Comparison of ENCODE assay signal across 17 mouse cellular contexts in genomic region chr17:32092895-32093294, GRCm38 (mm10). TPM values are rescaled to one million over a fixed set of nuclear protein-coding genes. Genes with fewer than 3 reads are reported as not detected.
DNase-seq lines count a peak whose midpoint lies in the region; ATAC-seq and TF ChIP-seq lines count a peak whose summit lies in the region.
"Had no signal": no experiment of that assay in that cellular context is flagged by ENCODE, and none has a peak within 500 bp of the region (broad histone marks: within the 10 kb centered on the region; RNA-seq: fewer than 3 reads in every experiment).

No protein-coding gene starts in this region.

- peak; percentile 75 for DNase-seq in midbrain, embryonic 11.5 days (ENCODE audit: low spot score, missing footprints)
- no peak for DNase-seq in midbrain, embryonic 10.5 days (ENCODE audit: low spot score)
- peak; percentile 29 for DNase-seq in naive thymus-derived CD4-positive, alpha-beta T cell, adult 2 months (ENCODE audit: low read depth)
- DNase-seq in MN1 (ENCODE audit: low spot score): no peak
- no peak for DNase-seq in T-cell, adult 2 months (ENCODE audit: low spot score)
- DNase-seq: adrenal gland, postnatal 10 days; cerebellum, adult 9-11 months; kidney, postnatal 10 days; layer of hippocampus, adult 9-11 months; left cerebral cortex, postnatal 4 days; lung, postnatal 36 days; spleen, adult 18-20 months had no signal

- H3K36me3 ChIP-seq in intestine, postnatal 0 days (ENCODE audit: control insufficient read depth, insufficient read depth): no peaks in the 10 kb centered on the region
- no peaks in the 10 kb centered on the region for H3K36me3 ChIP-seq in intestine, embryonic 16.5 days (ENCODE audit: control insufficient read depth, insufficient read depth, low read length)
- H3K36me3 ChIP-seq in midbrain, embryonic 11.5 days (ENCODE audit: control insufficient read depth, insufficient read depth, low read length): no peaks in the 10 kb centered on the region
- no peaks in the 10 kb centered on the region for H3K36me3 ChIP-seq in midbrain, embryonic 10.5 days
- H3K36me3 ChIP-seq: hindbrain, embryonic 15.5 days; midbrain, embryonic 13.5 days had no signal

- H3K4me1 ChIP-seq in intestine, postnatal 0 days (replicated peaks; ENCODE audit: control insufficient read depth, insufficient read depth, low read length): no peaks in the 10 kb centered on the region
- H3K4me1 ChIP-seq in intestine, embryonic 16.5 days (ENCODE audit: control insufficient read depth, insufficient read depth, low read length): peaks cover 10% of the 10 kb centered on the region
- H3K4me1 ChIP-seq in midbrain, embryonic 11.5 days (ENCODE audit: control insufficient read depth, insufficient read depth, low read length): peaks cover 9% of the 10 kb centered on the region; the same call in 1 of the 2 replicates
- peaks cover 19% of the 10 kb centered on the region for H3K4me1 ChIP-seq in midbrain, embryonic 10.5 days
- H3K4me1 ChIP-seq in bone marrow, adult 2 months (ENCODE audit: control insufficient read depth, insufficient read depth, low read length): peaks cover 2% of the 10 kb centered on the region; the same call in 1 of the 2 replicates

- H3K9ac ChIP-seq in intestine, postnatal 0 days (ENCODE audit: low read depth, low read length): no peak overlapping the region
- no peak overlapping the region for H3K9ac ChIP-seq in intestine, embryonic 16.5 days (ENCODE audit: low read depth, low read length)
- H3K9ac ChIP-seq in midbrain, embryonic 11.5 days (ENCODE audit: low read length): no peak overlapping the region
- H3K9ac ChIP-seq: hindbrain, embryonic 15.5 days; midbrain, embryonic 13.5 days had no signal

- H3K4me2 ChIP-seq in intestine, postnatal 0 days (replicated peaks; ENCODE audit: low read depth): no peak overlapping the region
- H3K4me2 ChIP-seq in intestine, embryonic 16.5 days (ENCODE audit: low read depth, low read length): no peak overlapping the region
- no peak overlapping the region for H3K4me2 ChIP-seq in midbrain, embryonic 11.5 days
- H3K4me2 ChIP-seq: hindbrain, embryonic 15.5 days; midbrain, embryonic 13.5 days had no signal

- no peak for TF ChIP-seq POLR2A in bone marrow, adult 2 months (IDR thresholded peaks at IDR 0.05; ENCODE audit: borderline replicate concordance, control insufficient read depth, low read depth, low read length)

- no peak overlapping the region for H3K4me3 ChIP-seq in intestine, postnatal 0 days (ENCODE audit: low read depth, low read length)
- no peak overlapping the region for H3K4me3 ChIP-seq in intestine, embryonic 16.5 days (ENCODE audit: low read length)
- H3K4me3 ChIP-seq in midbrain, embryonic 11.5 days (ENCODE audit: low read depth, low read length): no peak overlapping the region
- no peak overlapping the region for H3K4me3 ChIP-seq in midbrain, embryonic 10.5 days
- H3K4me3 ChIP-seq in bone marrow, adult 2 months (replicated peaks; ENCODE audit: control insufficient read depth, low read depth, low read length): no peak overlapping the region
- H3K4me3 ChIP-seq: hindbrain, embryonic 15.5 days; midbrain, embryonic 13.5 days had no signal

- H3K9me3 ChIP-seq in intestine, postnatal 0 days (ENCODE audit: control insufficient read depth): no peaks in the 10 kb centered on the region
- H3K9me3 ChIP-seq in intestine, embryonic 16.5 days (ENCODE audit: control insufficient read depth, low read length): 0 out of 2 replicates have a peak, but pooled peaks cover 6% of the 10 kb centered on the region
- H3K9me3 ChIP-seq in midbrain, embryonic 11.5 days (ENCODE audit: control insufficient read depth, low read length): no peaks in the 10 kb centered on the region; the same call in 1 of the 2 replicates
- peaks cover 15% of the 10 kb centered on the region; the same call in 1 of the 2 replicates for H3K9me3 ChIP-seq in midbrain, embryonic 10.5 days (replicated peaks)
- H3K9me3 ChIP-seq: hindbrain, embryonic 15.5 days; midbrain, embryonic 13.5 days had no signal

- TF ChIP-seq CTCF in intestine, postnatal 0 days (IDR thresholded peaks at IDR 0.05; ENCODE audit: low read depth): peak; percentile 51
- peak; percentile 47; the same call in 1 of the 2 replicates for TF ChIP-seq CTCF in bone marrow, adult 2 months (IDR thresholded peaks at IDR 0.05; ENCODE audit: control insufficient read depth, insufficient read depth, low read length)

- no peak overlapping the region for H3K27ac ChIP-seq in intestine, postnatal 0 days (ENCODE audit: low read depth, low read length)
- H3K27ac ChIP-seq in intestine, embryonic 16.5 days (ENCODE audit: low read length): no peak overlapping the region
- H3K27ac ChIP-seq in midbrain, embryonic 11.5 days (ENCODE audit: low read depth, low read length): no peak overlapping the region
- H3K27ac ChIP-seq in midbrain, embryonic 10.5 days (replicated peaks): no peak overlapping the region
- no peak overlapping the region for H3K27ac ChIP-seq in bone marrow, adult 2 months (ENCODE audit: control insufficient read depth, insufficient read depth, low read depth, low read length, poor library complexity)
- H3K27ac ChIP-seq: hindbrain, embryonic 15.5 days; midbrain, embryonic 13.5 days had no signal

- no peak for ATAC-seq in intestine, postnatal 0 days
- ATAC-seq in intestine, embryonic 16.5 days: no peak
- ATAC-seq in midbrain, embryonic 11.5 days (ENCODE audit: low FRiP score): no peak
- ATAC-seq: midbrain, embryonic 13.5 days had no signal

- H3K27me3 ChIP-seq in intestine, postnatal 0 days (replicated peaks; ENCODE audit: control insufficient read depth, insufficient read depth, low read length): no peaks in the 10 kb centered on the region
- no peaks in the 10 kb centered on the region for H3K27me3 ChIP-seq in intestine, embryonic 16.5 days (replicated peaks; ENCODE audit: control insufficient read depth, insufficient read depth, low read length)
- no peaks in the 10 kb centered on the region for H3K27me3 ChIP-seq in midbrain, embryonic 11.5 days (ENCODE audit: control insufficient read depth, insufficient read depth, low read length)
- H3K27me3 ChIP-seq in midbrain, embryonic 10.5 days (ENCODE audit: low read depth, poor library complexity, severe bottlenecking): peaks cover 5% of the 10 kb centered on the region; the same call in 1 of the 2 replicates
- H3K27me3 ChIP-seq: hindbrain, embryonic 15.5 days had no signal

- 85% methylated on average over 5 of the region's 5 CpGs for WGBS in intestine, postnatal 0 days
- WGBS in intestine, embryonic 16.5 days: 89% methylated on average over 5 of the region's 5 CpGs
- WGBS in midbrain, embryonic 11.5 days: 78% methylated on average over 5 of the region's 5 CpGs
- WGBS in midbrain, embryonic 10.5 days: 82% methylated on average over 5 of the region's 5 CpGs
- WGBS in bone marrow, adult 2 months: 89% methylated on average over 5 of the region's 5 CpGs

RNA-seq across cellular contexts. Expression of gene Hsf2bp, which starts 56.7 kb away (rescaled TPM):
- polyA plus RNA-seq in intestine, postnatal 0 days (2015; fragmentation: Nextera tagmentation; extraction: Ambion mirVana): 4.1 and 5.3 TPM in 2 replicates
- polyA plus RNA-seq in intestine, embryonic 16.5 days (2015; fragmentation: Nextera tagmentation; extraction: Ambion mirVana): 0.15 and 0.53 TPM in 2 replicates
- 0.57 and 0.60 TPM in 2 replicates for polyA plus RNA-seq in midbrain, embryonic 11.5 days (2014; fragmentation: Nextera tagmentation; extraction: Ambion mirVana)
- 0.47 and 0.68 TPM in 2 replicates for polyA plus RNA-seq in midbrain, embryonic 10.5 days (2016; fragmentation: Nextera tagmentation; extraction: Ambion mirVana)
- polyA plus RNA-seq in bone marrow, adult 2 months (2011; ENCODE audit: insufficient read depth, insufficient read length, low replicate concordance, missing spikeins): 0.66 and 6.8 TPM in 2 replicates

RNA-seq across cellular contexts. Expression of gene Rrp1b, which starts 57.0 kb away (rescaled TPM):
- polyA plus RNA-seq in intestine, postnatal 0 days (2015; fragmentation: Nextera tagmentation; extraction: Ambion mirVana): 11.6 and 14.5 TPM in 2 replicates
- 41.2 and 49.5 TPM in 2 replicates for polyA plus RNA-seq in intestine, embryonic 16.5 days (2015; fragmentation: Nextera tagmentation; extraction: Ambion mirVana)
- polyA plus RNA-seq in midbrain, embryonic 11.5 days (2014; fragmentation: Nextera tagmentation; extraction: Ambion mirVana): 49.4 and 51.2 TPM in 2 replicates
- polyA plus RNA-seq in midbrain, embryonic 10.5 days (2016; fragmentation: Nextera tagmentation; extraction: Ambion mirVana): 86.1 and 102 TPM in 2 replicates
- polyA plus RNA-seq in bone marrow, adult 2 months (2011; ENCODE audit: insufficient read depth, insufficient read length, low replicate concordance, missing spikeins): 18.1 and 40.3 TPM in 2 replicates

Comparison
In these comparisons a context has a peak if more than half of its experiments do, and no peak if none do; other contexts are left out.
1. DNase-seq: peak in midbrain, embryonic 11.5 days (single experiment) and naive thymus-derived CD4-positive, alpha-beta T cell, adult 2 months (single experiment); none in midbrain, embryonic 10.5 days (single experiment), MN1 (single experiment) and T-cell, adult 2 months (single experiment).